Mouse (Mus musculus) heart, embryonic 11.5 days (tissue): ENCODE data around the gene St6galnac4. TPM values are rescaled to one million over a fixed set of nuclear protein-coding genes. Genes with fewer than 3 reads are reported as not detected.

Experiments used
- ATAC-seq: fragments of 200-750 bp; cut with Nextera tagmentation; replicated peaks from 2 replicates; pipeline ENCODE4 v1.8.0; 2017; ENCODE audit warnings: moderate library complexity; ENCODE audit not compliant: insufficient number of reproducible peaks, low FRiP score, low TSS enrichment
- H3K27ac ChIP-seq: fragments of 300-500 bp; sonication (generic); 2 replicates; pipeline ENCODE4 v1.5.1; 2014; ENCODE audit warnings: mild to moderate bottlenecking, low read depth, low read length
- H3K27me3 ChIP-seq: fragments of 300-500 bp; sonication (generic); 2 replicates; pipeline ENCODE4 v1.6.1; 2014; ENCODE audit warnings: mild to moderate bottlenecking, low read length, mixed read lengths; ENCODE audit not compliant: control insufficient read depth, insufficient read depth
- H3K36me3 ChIP-seq: fragments of 300-500 bp; sonication (generic); 2 replicates; pipeline ENCODE4 v1.6.1; 2014; ENCODE audit warnings: mild to moderate bottlenecking, low read length, moderate library complexity, mixed read lengths; ENCODE audit not compliant: control insufficient read depth, insufficient read depth
- H3K4me1 ChIP-seq: fragments of 300-500 bp; sonication (generic); 2 replicates; pipeline ENCODE4 v1.6.1; 2014; ENCODE audit warnings: low read length; ENCODE audit not compliant: control insufficient read depth, insufficient read depth
- H3K4me2 ChIP-seq: fragments of 300-500 bp; sonication (generic); 2 replicates; pipeline ENCODE4 v1.6.1; 2014; ENCODE audit warnings: mild to moderate bottlenecking, moderate library complexity
- H3K4me3 ChIP-seq: fragments of 300-500 bp; sonication (generic); 2 replicates; pipeline ENCODE4 v1.5.1; 2014; ENCODE audit warnings: low read depth, low read length
- H3K9ac ChIP-seq: fragments of 300-500 bp; sonication (generic); 2 replicates; pipeline ENCODE4 v1.6.1; 2014; ENCODE audit warnings: mild to moderate bottlenecking, low read depth, low read length, moderate library complexity
- H3K9me3 ChIP-seq: fragments of 300-500 bp; sonication (generic); replicated peaks from 2 replicates; pipeline ENCODE4 v1.6.1; 2016; ENCODE audit warnings: low read length; ENCODE audit not compliant: control insufficient read depth
- WGBS: fragments of 180-500 bp; shearing (Covaris S2); extraction: QIAGEN DNeasy Blood & Tissue Kit; methylation state at CpG from one replicate; pipeline ENCODE4 v1.1.7; 2014; ENCODE audit not compliant: insufficient replicate concordance; 5-methylcytosine and 5-hydroxymethylcytosine counted together
- polyA plus RNA-seq: library from polyadenylated mRNA; unstranded; fragments of >200 nt; fragmentation: Nextera tagmentation; extraction: Ambion mirVana; gene quantifications from 2 replicates; pipeline ENCODE4 v1.2.1, GENCODE M21; 2014

Gene St6galnac4
- polyA plus RNA-seq, 1 experiment from 2014 or later, result 32.9 TPM

- WGBS, result 6% methylated on average over 28 of the region's 28 CpGs
- peaks cover 3% of the 10 kb centered on the region; the same call in 1 of the 2 replicates for H3K36me3 ChIP-seq
- peak within 1 kb of the TSS; percentile 82 for H3K4me2 ChIP-seq
- H3K4me3 ChIP-seq, result peak within 1 kb of the TSS; percentile 42
- H3K27ac ChIP-seq, result no peak within 1 kb of the TSS
- ATAC-seq, result no peak
- H3K9ac ChIP-seq, result peak within 1 kb of the TSS; percentile 53; the same call in 1 of the 2 replicates
- H3K27me3 ChIP-seq, result peaks cover 47% of the 10 kb centered on the region
- no peaks in the 10 kb centered on the region for H3K9me3 ChIP-seq
- peaks cover 10% of the 10 kb centered on the region for H3K4me1 ChIP-seq
These were observed 11.2 kb upstream of the St6galnac4 start, which contains the start of gene 9430097D07Rik for GRCm38 (mm10) chr2:32575586-32576160. Gene 9430097D07Rik (minus strand): TSS chr2:32575684.

- no peak for ATAC-seq
- no peaks in the 10 kb centered on the region for H3K9me3 ChIP-seq
- peaks cover 48% of the 10 kb centered on the region for H3K27me3 ChIP-seq
- H3K36me3 ChIP-seq, result peaks cover 3% of the 10 kb centered on the region; the same call in 1 of the 2 replicates
- H3K4me3 ChIP-seq, result no peak overlapping the region
- H3K4me2 ChIP-seq, result no peak overlapping the region
- no peak overlapping the region for H3K9ac ChIP-seq
- peaks cover 7% of the 10 kb centered on the region for H3K4me1 ChIP-seq
- no peak overlapping the region for H3K27ac ChIP-seq
- 86% methylated on average over 9 of the region's 9 CpGs for WGBS
These were observed 10.4 kb upstream of the St6galnac4 start for GRCm38 (mm10) chr2:32576532-32576931.

- H3K9ac ChIP-seq, result no peak overlapping the region
- 40% methylated on average over 24 of the region's 30 CpGs for WGBS
- H3K27ac ChIP-seq, result no peak overlapping the region
- H3K27me3 ChIP-seq, result peaks cover 48% of the 10 kb centered on the region
- H3K4me2 ChIP-seq, result no peak overlapping the region
- no peak for ATAC-seq
- 0 out of 2 replicates have a peak, but pooled peaks cover 4% of the 10 kb centered on the region for H3K4me1 ChIP-seq
- H3K9me3 ChIP-seq, result no peaks in the 10 kb centered on the region
- no peaks in the 10 kb centered on the region for H3K36me3 ChIP-seq
- no peak overlapping the region for H3K4me3 ChIP-seq
These were observed 8.5 kb upstream of the St6galnac4 start for GRCm38 (mm10) chr2:32578146-32579046.

- Histone ChIP-seq H3K4me2 (peak overlapping the region; percentile 44), H3K36me3 (no peaks in the 10 kb centered on the region), H3K9ac (no peak overlapping the region), H3K4me3 (peak overlapping the region; percentile 13), H3K9me3 (no peaks in the 10 kb centered on the region), H3K27me3 (peaks cover 36% of the 10 kb centered on the region), H3K4me1 (peaks cover 3% of the 10 kb centered on the region), H3K27ac (no peak overlapping the region)
- no peak for ATAC-seq
- 31% methylated on average over 19 of the region's 19 CpGs for WGBS
These were observed 5.3 kb upstream of the St6galnac4 start for GRCm38 (mm10) chr2:32581450-32582095.

GRCm38 (mm10) chr2:32582830-32583799 is 3.8 kb upstream of the St6galnac4 start:
- H3K4me3 ChIP-seq, result peak overlapping the region; percentile 28
- H3K27ac ChIP-seq, result no peak overlapping the region
- peaks cover 23% of the 10 kb centered on the region for H3K27me3 ChIP-seq
- peaks cover 11% of the 10 kb centered on the region for H3K4me1 ChIP-seq
- H3K36me3 ChIP-seq, result no peaks in the 10 kb centered on the region
- H3K9me3 ChIP-seq, result no peaks in the 10 kb centered on the region
- 0 out of 2 replicates have a peak overlapping the region, but pooled peaks have one; percentile 2 for H3K9ac ChIP-seq
- peak overlapping the region; percentile 62 for H3K4me2 ChIP-seq
- ATAC-seq, result peak; percentile 62
- WGBS, result 12% methylated on average over 37 of the region's 37 CpGs

GRCm38 (mm10) chr2:32585149-32585714 is 1.7 kb upstream of the St6galnac4 start:
- no peak for ATAC-seq
- Histone ChIP-seq H3K4me3 (no peak overlapping the region), H3K36me3 (peaks cover 3% of the 10 kb centered on the region; the same call in 1 of the 2 replicates), H3K27ac (no peak overlapping the region), H3K4me1 (peaks cover 21% of the 10 kb centered on the region), H3K9me3 (no peaks in the 10 kb centered on the region), H3K4me2 (no peak overlapping the region), H3K27me3 (peaks cover 4% of the 10 kb centered on the region), H3K9ac (no peak overlapping the region)
- WGBS, result 73% methylated on average over 7 of the region's 7 CpGs

GRCm38 (mm10) chr2:32587731-32588321 is 931 bp downstream of the St6galnac4 start:
- Histone ChIP-seq H3K27ac (peak overlapping the region; percentile 86), H3K4me2 (peak overlapping the region; percentile 78), H3K4me1 (peaks cover 21% of the 10 kb centered on the region), H3K9me3 (no peaks in the 10 kb centered on the region), H3K36me3 (peaks cover 6% of the 10 kb centered on the region; the same call in 1 of the 2 replicates), H3K9ac (peak overlapping the region; percentile 75), H3K27me3 (no peaks in the 10 kb centered on the region), H3K4me3 (peak overlapping the region; percentile 52)
- no peak for ATAC-seq
- WGBS, result 13% methylated on average over 9 of the region's 9 CpGs
